Mouse (Mus musculus) hindbrain, postnatal 0 days (tissue): Measurements from ENCODE around the gene Pls3. TPM values are rescaled to one million over a fixed set of nuclear protein-coding genes. Genes with fewer than 3 reads are reported as not detected.
"Not testable (repeated sequence)": the region's sequence is repeated elsewhere in the genome, so short reads cannot be mapped to it uniquely, and the experiment has no call there.

Source experiments
- ATAC-seq: fragments of 200-750 bp; cut with Nextera tagmentation; 2 replicates; pipeline ENCODE4 v1.8.0; 2017; ENCODE audit warnings: mild to moderate bottlenecking, moderate TSS enrichment, moderate library complexity
- DNase-seq: peaks from one replicate; pipeline ENCODE4 v3.0.0-alpha.2; 2015; ENCODE audit warnings: low spot score
- H3K27ac ChIP-seq: fragments of 300-500 bp; sonication (generic); 2 replicates; pipeline ENCODE4 v1.5.1; 2014; ENCODE audit warnings: mild to moderate bottlenecking
- H3K27me3 ChIP-seq: fragments of 300-500 bp; sonication (generic); 2 replicates; pipeline ENCODE4 v1.6.1; 2014; ENCODE audit warnings: low read length, mixed read lengths; ENCODE audit not compliant: insufficient read depth
- H3K36me3 ChIP-seq: fragments of 300-500 bp; sonication (generic); 2 replicates; pipeline ENCODE4 v1.6.1; 2014; ENCODE audit warnings: low read length, mixed read lengths; ENCODE audit not compliant: insufficient read depth
- H3K4me1 ChIP-seq: fragments of 300-500 bp; sonication (generic); 2 replicates; pipeline ENCODE4 v1.6.1; 2014; ENCODE audit warnings: antibody characterized with exemption, low read length, mixed read lengths; ENCODE audit not compliant: insufficient read depth
- H3K4me2 ChIP-seq: fragments of 300-500 bp; sonication (generic); 2 replicates; pipeline ENCODE4 v1.6.1; 2014; ENCODE audit warnings: low read depth, mild to moderate bottlenecking, low read length, moderate library complexity, mixed read lengths
- H3K4me3 ChIP-seq: fragments of 300-500 bp; sonication (generic); 2 replicates; pipeline ENCODE4 v1.5.1; 2014; ENCODE audit warnings: low read length
- H3K9ac ChIP-seq: fragments of 300-500 bp; sonication (generic); replicated peaks from 2 replicates; pipeline ENCODE4 v1.6.1; 2014; ENCODE audit warnings: mild to moderate bottlenecking, low read length, moderate library complexity, mixed read lengths
- H3K9me3 ChIP-seq: fragments of 300-500 bp; sonication (generic); 2 replicates; pipeline ENCODE4 v1.6.1; 2016; ENCODE audit warnings: low read length, mixed read lengths
- CTCF ChIP-seq: IDR thresholded peaks from 2 replicates; pipeline ENCODE4 v1.5.1; 2016; ENCODE audit warnings: antibody characterized with exemption, control low read depth, low read depth
- WGBS: fragments of 180-500 bp; shearing (Covaris S2); extraction: QIAGEN DNeasy Blood & Tissue Kit; methylation state at CpG from one replicate; pipeline ENCODE4 v1.1.7; 2014; 5-methylcytosine and 5-hydroxymethylcytosine counted together
- polyA plus RNA-seq: library from polyadenylated mRNA; unstranded; fragments of >200 nt; fragmentation: Nextera tagmentation; extraction: Ambion mirVana; gene quantifications from 2 replicates; pipeline ENCODE4 v1.2.1, GENCODE M21; 2015
- total RNA-seq: library from RNA; depleted of rRNA; stranded (reverse); fragments of >200 nt; gene quantifications from 2 replicates; pipeline ENCODE4 v1.2.3, GENCODE M21; 2014

The Pls3 gene
- total and polyA plus RNA-seq, 2 experiments from 2014 or later, result 18.7 to 41.8 TPM

DNA sequence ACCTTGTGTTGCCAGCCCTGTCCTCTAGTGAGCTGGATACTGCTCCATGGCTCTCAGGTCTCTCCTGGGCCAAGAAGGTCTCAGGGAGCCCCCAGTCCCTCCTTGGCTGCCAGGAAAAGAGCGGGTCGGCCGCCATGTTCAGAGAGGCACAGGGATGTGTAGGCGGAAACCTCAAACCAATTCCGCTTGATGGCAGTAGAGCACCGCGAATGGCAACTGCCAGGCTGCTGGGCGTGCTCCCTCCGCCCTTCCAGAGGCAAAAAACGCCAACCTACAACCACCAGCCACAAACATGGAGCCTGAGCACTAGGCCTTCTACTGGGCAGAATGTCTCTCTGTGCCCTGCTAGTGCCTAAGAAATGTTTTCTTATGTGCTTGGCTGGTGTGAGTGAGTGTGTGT, 125.7 kb downstream of the Pls3 start:
- peak; percentile 43; the same call in 1 of the 2 replicates for TF ChIP-seq CTCF
- not testable (repeated sequence) for H3K9me3 ChIP-seq, H3K4me1 ChIP-seq, H3K4me3 ChIP-seq, ATAC-seq, H3K27me3 ChIP-seq, H3K9ac ChIP-seq, H3K36me3 ChIP-seq, H3K4me2 ChIP-seq, H3K27ac ChIP-seq
- 56% methylated on average over 10 of the region's 10 CpGs for WGBS
- peak; percentile 58 for DNase-seq

DNA sequence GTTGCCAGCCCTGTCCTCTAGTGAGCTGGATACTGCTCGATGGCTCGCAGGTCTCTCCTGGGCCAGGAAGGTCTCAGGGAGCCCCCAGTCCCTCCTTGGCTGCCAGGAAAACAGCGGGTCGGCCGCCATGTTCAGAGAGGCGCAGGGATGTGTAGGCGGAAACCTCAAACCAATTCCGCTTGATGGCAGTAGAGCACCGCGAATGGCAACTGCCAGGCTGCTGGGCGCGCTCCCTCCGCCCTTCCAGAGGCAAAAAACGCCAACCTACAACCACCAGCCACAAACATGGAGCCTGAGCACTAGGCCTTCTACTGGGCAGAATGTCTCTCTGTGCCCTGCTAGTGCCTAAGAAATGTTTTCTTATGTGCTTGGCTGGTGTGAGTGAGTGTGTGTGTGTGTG, 130.5 kb downstream of the Pls3 start:
- not testable (repeated sequence) for H3K9me3 ChIP-seq, ATAC-seq, H3K27ac ChIP-seq, H3K27me3 ChIP-seq, H3K36me3 ChIP-seq, H3K4me1 ChIP-seq, H3K4me2 ChIP-seq, H3K4me3 ChIP-seq, H3K9ac ChIP-seq
- peak; percentile 41 for TF ChIP-seq CTCF
- WGBS, result 66% methylated on average over 14 of the region's 14 CpGs
- DNase-seq, result peak; percentile 51

DNA sequence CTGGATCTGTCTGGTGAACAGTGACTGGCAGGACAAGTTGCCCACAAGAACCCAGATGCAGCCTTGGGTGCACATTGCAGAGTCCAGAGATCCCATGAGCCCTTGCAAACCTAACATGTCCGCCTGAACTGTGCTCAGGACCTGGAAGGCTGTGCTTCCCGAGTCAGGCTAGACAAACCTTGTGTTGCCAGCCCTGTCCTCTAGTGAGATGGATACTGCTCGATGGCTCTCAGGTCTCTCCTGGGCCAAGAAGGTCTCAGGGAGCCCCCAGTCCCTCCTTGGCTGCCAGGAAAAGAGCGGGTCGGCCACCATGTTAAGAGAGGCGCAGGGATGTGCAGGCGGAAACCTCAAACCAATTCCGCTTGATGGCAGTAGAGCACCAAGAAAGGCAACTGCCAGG, 135.5 kb downstream of the Pls3 start:
- H3K4me1 ChIP-seq, H3K27ac ChIP-seq, ATAC-seq, H3K4me3 ChIP-seq, H3K4me2 ChIP-seq, H3K27me3 ChIP-seq, H3K36me3 ChIP-seq, DNase-seq, H3K9me3 ChIP-seq, H3K9ac ChIP-seq: not testable (repeated sequence)
- WGBS, result 48% methylated on average over 2 of the region's 8 CpGs
